Mouse (Mus musculus) neural tube, embryonic 15.5 days (tissue): ENCODE measurements around the gene Aurkaip1. TPM values are rescaled to one million over a fixed set of nuclear protein-coding genes. Genes with fewer than 3 reads are reported as not detected.
"Not testable (repeated sequence)": the region's sequence is repeated elsewhere in the genome, so short reads cannot be mapped to it uniquely, and the experiment has no call there.

Experiments
- ATAC-seq: fragments of 200-750 bp; cut with Nextera tagmentation; 2 replicates; pipeline ENCODE4 v1.8.0; 2017; ENCODE audit warnings: mild to moderate bottlenecking, moderate TSS enrichment, moderate library complexity; ENCODE audit not compliant: low FRiP score
- H3K27ac ChIP-seq: fragments of 300-500 bp; sonication (generic); replicated peaks from 2 replicates; pipeline ENCODE4 v1.5.1; 2015; ENCODE audit warnings: mild to moderate bottlenecking, inconsistent platforms
- H3K27me3 ChIP-seq: fragments of 300-500 bp; sonication (generic); replicated peaks from 2 replicates; pipeline ENCODE4 v1.6.1; 2015; ENCODE audit warnings: inconsistent platforms
- H3K36me3 ChIP-seq: fragments of 300-500 bp; sonication (generic); 2 replicates; pipeline ENCODE4 v1.6.1; 2015; ENCODE audit warnings: inconsistent platforms
- H3K4me1 ChIP-seq: fragments of 300-500 bp; sonication (generic); 2 replicates; pipeline ENCODE4 v1.6.1; 2015; ENCODE audit warnings: inconsistent platforms
- H3K4me2 ChIP-seq: fragments of 300-500 bp; sonication (generic); 2 replicates; pipeline ENCODE4 v1.6.1; 2015; ENCODE audit warnings: inconsistent platforms, mild to moderate bottlenecking, moderate library complexity
- H3K4me3 ChIP-seq: fragments of 300-500 bp; sonication (generic); replicated peaks from 2 replicates; pipeline ENCODE4 v1.5.1; 2015; ENCODE audit warnings: mild to moderate bottlenecking, inconsistent platforms
- H3K9ac ChIP-seq: fragments of 300-500 bp; sonication (generic); replicated peaks from 2 replicates; pipeline ENCODE4 v1.6.1; 2015; ENCODE audit warnings: mild to moderate bottlenecking, inconsistent platforms
- H3K9me3 ChIP-seq: fragments of 300-500 bp; sonication (generic); replicated peaks from 2 replicates; pipeline ENCODE4 v1.6.1; 2016; ENCODE audit warnings: inconsistent platforms
- WGBS: fragments of 180-500 bp; shearing (Covaris S2); methylation state at CpG from one replicate; pipeline ENCODE4 v1.1.7; 2015; ENCODE audit warnings: mixed read lengths; 5-methylcytosine and 5-hydroxymethylcytosine counted together
- polyA plus RNA-seq: library from polyadenylated mRNA; unstranded; fragments of >200 nt; fragmentation: Nextera tagmentation; extraction: Ambion mirVana; gene quantifications from 2 replicates; pipeline ENCODE4 v1.2.1, GENCODE M21; 2015

Gene Aurkaip1
- 147 and 152 TPM in 2 replicates for polyA plus RNA-seq

GRCm38 (mm10) chr4:155831205-155831766, at the start of gene Aurkaip1:
TSS of gene Aurkaip1 (plus strand) at chr4:155831272.
- peak within 1 kb of the TSS; percentile 96 for H3K4me2 ChIP-seq
- H3K9ac ChIP-seq: peak within 1 kb of the TSS; percentile 94
- WGBS: under 1% methylated on average over 49 of the region's 49 CpGs
- peak; percentile 95 for ATAC-seq
- H3K27me3 ChIP-seq: no peaks in the 10 kb centered on the region
- H3K4me1 ChIP-seq: peaks cover 30% of the 10 kb centered on the region
- peak within 1 kb of the TSS; percentile 85 for H3K4me3 ChIP-seq
- H3K36me3 ChIP-seq: peaks cover 19% of the 10 kb centered on the region
- H3K9me3 ChIP-seq: no peaks in the 10 kb centered on the region
- peak within 1 kb of the TSS; percentile 90 for H3K27ac ChIP-seq

- H3K36me3 ChIP-seq: no peaks in the 10 kb centered on the region
- H3K4me1 ChIP-seq: peaks cover 26% of the 10 kb centered on the region
- peak; percentile 39; the same call in 1 of the 2 replicates for ATAC-seq
- H3K27me3 ChIP-seq: no peaks in the 10 kb centered on the region
- peak overlapping the region; percentile 75 for H3K9ac ChIP-seq
- H3K4me2 ChIP-seq: peak overlapping the region; percentile 74
- no peaks in the 10 kb centered on the region for H3K9me3 ChIP-seq
- H3K4me3 ChIP-seq: peak overlapping the region; percentile 63
- WGBS: 35% methylated on average over 16 of the region's 16 CpGs
- peak overlapping the region; percentile 92 for H3K27ac ChIP-seq
These were observed 47.5 kb upstream of the Aurkaip1 start for GRCm38 (mm10) chr4:155783486-155784080.

GRCm38 (mm10) chr4:155784081-155784701, 46.9 kb upstream of the Aurkaip1 start:
- Histone ChIP-seq H3K27me3 (no peaks in the 10 kb centered on the region), H3K4me1 (peaks cover 26% of the 10 kb centered on the region), H3K9me3 (no peaks in the 10 kb centered on the region), H3K27ac (peak overlapping the region; percentile 92), H3K4me3 (peak overlapping the region; percentile 63), H3K9ac (peak overlapping the region; percentile 75), H3K36me3 (no peaks in the 10 kb centered on the region), H3K4me2 (peak overlapping the region; percentile 74)
- under 1% methylated on average over 52 of the region's 52 CpGs for WGBS
- peak; percentile 89 for ATAC-seq

- 90% methylated on average over 10 of the region's 10 CpGs for WGBS
- Histone ChIP-seq H3K9me3 (no peaks in the 10 kb centered on the region), H3K36me3 (no peaks in the 10 kb centered on the region), H3K27ac (0 out of 2 replicates have a peak overlapping the region, but pooled peaks have one; percentile 28), H3K4me1 (peaks cover 26% of the 10 kb centered on the region), H3K27me3 (no peaks in the 10 kb centered on the region), H3K4me3 (no peak overlapping the region), H3K9ac (0 out of 2 replicates have a peak overlapping the region, but pooled peaks have one; percentile 20), H3K4me2 (0 out of 2 replicates have a peak overlapping the region, but pooled peaks have one; percentile 74)
- no peak for ATAC-seq
These were observed 45.8 kb upstream of the Aurkaip1 start for GRCm38 (mm10) chr4:155785246-155785645.

GRCm38 (mm10) chr4:155785819-155786218, 45.3 kb upstream of the Aurkaip1 start, which contains the start of gene Tmem88b:
TSS of gene Tmem88b (minus strand) at chr4:155785874.
- Histone ChIP-seq H3K4me2 (peak within 1 kb of the TSS; percentile 74), H3K27ac (peak within 1 kb of the TSS; percentile 92; the same call in 1 of the 2 replicates), H3K4me3 (peak within 1 kb of the TSS; percentile 63), H3K27me3 (no peaks in the 10 kb centered on the region), H3K4me1 (peaks cover 25% of the 10 kb centered on the region), H3K9ac (peak within 1 kb of the TSS; percentile 75; the same call in 1 of the 2 replicates), H3K9me3 (no peaks in the 10 kb centered on the region), H3K36me3 (no peaks in the 10 kb centered on the region)
- ATAC-seq: no peak
- 68% methylated on average over 5 of the region's 5 CpGs for WGBS

- Histone ChIP-seq H3K36me3 (no peaks in the 10 kb centered on the region), H3K4me3 (no peak overlapping the region), H3K27ac (no peak overlapping the region), H3K9me3 (no peaks in the 10 kb centered on the region), H3K4me2 (no peak overlapping the region), H3K4me1 (peaks cover 18% of the 10 kb centered on the region), H3K9ac (no peak overlapping the region), H3K27me3 (no peaks in the 10 kb centered on the region)
- 81% methylated on average over 3 of the region's 3 CpGs for WGBS
- ATAC-seq: no peak
These were observed 42.8 kb upstream of the Aurkaip1 start for GRCm38 (mm10) chr4:155788300-155788699.

GRCm38 (mm10) chr4:155788833-155789232, 42.2 kb upstream of the Aurkaip1 start:
- not testable (repeated sequence) for H3K9me3 ChIP-seq, H3K9ac ChIP-seq, H3K4me3 ChIP-seq, H3K4me2 ChIP-seq, H3K36me3 ChIP-seq, ATAC-seq, H3K27ac ChIP-seq, H3K27me3 ChIP-seq
- peaks cover 12% of the 10 kb centered on the region for H3K4me1 ChIP-seq
- 81% methylated on average over 4 of the region's 4 CpGs for WGBS

GRCm38 (mm10) chr4:155790021-155790489, 41.0 kb upstream of the Aurkaip1 start, which contains the start of gene Ankrd65:
TSS of gene Ankrd65 (plus strand) at chr4:155790439.
- H3K27ac ChIP-seq: no peak within 1 kb of the TSS
- ATAC-seq: no peak
- H3K4me2 ChIP-seq: no peak within 1 kb of the TSS
- no peaks in the 10 kb centered on the region for H3K27me3 ChIP-seq
- H3K9ac ChIP-seq: no peak within 1 kb of the TSS
- H3K4me1 ChIP-seq: peaks cover 7% of the 10 kb centered on the region
- no peaks in the 10 kb centered on the region for H3K9me3 ChIP-seq
- WGBS: 81% methylated on average over 3 of the region's 3 CpGs
- no peaks in the 10 kb centered on the region for H3K36me3 ChIP-seq
- no peak within 1 kb of the TSS for H3K4me3 ChIP-seq

- no peaks in the 10 kb centered on the region for H3K36me3 ChIP-seq
- H3K9ac ChIP-seq: no peak overlapping the region
- H3K4me2 ChIP-seq: no peak overlapping the region
- 0 out of 2 replicates have a peak, but pooled peaks cover under 1% of the 10 kb centered on the region for H3K4me1 ChIP-seq
- H3K27ac ChIP-seq: no peak overlapping the region
- no peak for ATAC-seq
- WGBS: 78% methylated on average over 3 of the region's 3 CpGs
- no peak overlapping the region for H3K4me3 ChIP-seq
- H3K27me3 ChIP-seq: no peaks in the 10 kb centered on the region
- no peaks in the 10 kb centered on the region for H3K9me3 ChIP-seq
These were observed 40.4 kb upstream of the Aurkaip1 start for GRCm38 (mm10) chr4:155790650-155791161.

GRCm38 (mm10) chr4:155791240-155791933, 39.7 kb upstream of the Aurkaip1 start:
- no peak for ATAC-seq
- WGBS: 75% methylated on average over 24 of the region's 24 CpGs

GRCm38 (mm10) chr4:155793730-155794129, 37.3 kb upstream of the Aurkaip1 start:
- WGBS: 91% methylated on average over 2 of the region's 2 CpGs
- Histone ChIP-seq H3K4me2 (no peak overlapping the region), H3K36me3 (no peaks in the 10 kb centered on the region), H3K27me3 (0 out of 2 replicates have a peak, but pooled peaks cover 2% of the 10 kb centered on the region), H3K9me3 (no peaks in the 10 kb centered on the region), H3K27ac (no peak overlapping the region), H3K9ac (no peak overlapping the region), H3K4me1 (no peaks in the 10 kb centered on the region), H3K4me3 (no peak overlapping the region)
- ATAC-seq: no peak

More at GRCm38 (mm10) chr4:155791240-155791933, 39.7 kb upstream of the Aurkaip1 start:
- Histone ChIP-seq H3K9me3 (no peaks in the 10 kb centered on the region), H3K27ac (no peak overlapping the region), H3K4me2 (no peak overlapping the region), H3K36me3 (no peaks in the 10 kb centered on the region), H3K27me3 (no peaks in the 10 kb centered on the region), H3K4me3 (no peak overlapping the region), H3K4me1 (no peaks in the 10 kb centered on the region), H3K9ac (no peak overlapping the region)
